Mouse (Mus musculus) liver, embryonic 13.5 days (tissue): ENCODE results near the gene Cela2a. TPM values are rescaled to one million over a fixed set of nuclear protein-coding genes. Genes with fewer than 3 reads are reported as not detected.

Experiments used
- ATAC-seq: fragments of 200-750 bp; cut with Nextera tagmentation; 2 replicates; pipeline ENCODE4 v1.8.0; 2017; ENCODE audit warnings: low read depth, mild to moderate bottlenecking, moderate number of reproducible peaks, moderate library complexity
- DNase-seq: peaks from one replicate; pipeline ENCODE4 v3.0.0; 2022
- H3K27ac ChIP-seq: fragments of 300-500 bp; sonication (generic); 2 replicates; pipeline ENCODE4 v1.5.1; 2015; ENCODE audit warnings: moderate library complexity, mild to moderate bottlenecking, inconsistent platforms
- H3K27me3 ChIP-seq: fragments of 300-500 bp; sonication (generic); 2 replicates; pipeline ENCODE4 v1.6.1; 2015; ENCODE audit warnings: mild to moderate bottlenecking, inconsistent platforms
- H3K36me3 ChIP-seq: fragments of 300-500 bp; sonication (generic); 2 replicates; pipeline ENCODE4 v1.6.1; 2015; ENCODE audit warnings: mild to moderate bottlenecking, inconsistent platforms
- H3K4me1 ChIP-seq: fragments of 300-500 bp; sonication (generic); replicated peaks from 2 replicates; pipeline ENCODE4 v1.6.1; 2015; ENCODE audit warnings: inconsistent platforms
- H3K4me2 ChIP-seq: fragments of 300-500 bp; sonication (generic); 2 replicates; pipeline ENCODE4 v1.6.1; 2015; ENCODE audit warnings: inconsistent platforms, mild to moderate bottlenecking, moderate library complexity
- H3K4me3 ChIP-seq: fragments of 300-500 bp; sonication (generic); replicated peaks from 2 replicates; pipeline ENCODE4 v1.5.1; 2015; ENCODE audit warnings: mild to moderate bottlenecking, inconsistent platforms
- H3K9ac ChIP-seq: fragments of 300-500 bp; sonication (generic); 2 replicates; pipeline ENCODE4 v1.6.1; 2015; ENCODE audit warnings: mild to moderate bottlenecking, inconsistent platforms
- H3K9me3 ChIP-seq: fragments of 300-500 bp; sonication (generic); replicated peaks from 2 replicates; pipeline ENCODE4 v1.6.1; 2016; ENCODE audit warnings: inconsistent platforms
- WGBS: fragments of 180-500 bp; shearing (Covaris S2); methylation state at CpG from one replicate; pipeline ENCODE4 v1.1.7; 2015; ENCODE audit not compliant: insufficient replicate concordance; 5-methylcytosine and 5-hydroxymethylcytosine counted together
- polyA plus RNA-seq: library from polyadenylated mRNA; unstranded; fragments of >200 nt; fragmentation: Nextera tagmentation; extraction: Ambion mirVana; gene quantifications from 2 replicates; pipeline ENCODE4 v1.2.1, GENCODE M21; 2015

Cela2a gene
- polyA plus RNA-seq, 1 experiment from 2014 or later: 0.18 TPM

DNA sequence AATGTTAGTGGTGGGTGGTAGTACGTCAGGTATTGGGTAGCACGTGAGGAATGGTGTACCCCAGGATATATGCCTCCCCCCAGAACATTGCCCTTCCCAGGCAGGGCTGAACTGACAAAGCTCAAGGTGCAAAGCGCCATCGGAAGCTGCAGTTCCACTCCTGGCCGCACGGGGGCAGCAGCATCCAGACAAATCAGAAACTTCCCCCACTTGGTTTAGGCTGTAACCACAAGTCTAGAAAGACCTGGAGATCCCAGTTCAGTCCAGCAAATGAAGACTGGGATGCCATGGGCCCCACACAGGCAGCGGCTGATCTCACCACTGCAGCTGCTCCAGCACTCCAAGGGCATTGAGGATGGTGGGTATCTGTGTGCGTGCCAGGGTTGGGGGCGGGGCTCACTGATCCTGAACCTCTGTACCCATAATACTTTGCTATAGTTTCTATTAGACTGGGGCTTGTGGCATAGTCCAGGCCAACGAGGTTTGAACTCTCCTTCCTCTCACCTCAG lies 31.5 kb upstream of the Cela2a start:
- peaks cover 2% of the 10 kb centered on the region; the same call in 1 of the 2 replicates for H3K4me1 ChIP-seq
- H3K27me3 ChIP-seq: no peaks in the 10 kb centered on the region
- peak; percentile 61 for DNase-seq
- H3K27ac ChIP-seq: no peak overlapping the region
- H3K4me3 ChIP-seq: no peak overlapping the region
- peak; percentile 55 for ATAC-seq
- no peak overlapping the region for H3K4me2 ChIP-seq
- H3K36me3 ChIP-seq: peaks cover 42% of the 10 kb centered on the region
- no peak overlapping the region for H3K9ac ChIP-seq
- H3K9me3 ChIP-seq: no peaks in the 10 kb centered on the region
- WGBS: 16% methylated on average over 10 of the region's 10 CpGs

DNA sequence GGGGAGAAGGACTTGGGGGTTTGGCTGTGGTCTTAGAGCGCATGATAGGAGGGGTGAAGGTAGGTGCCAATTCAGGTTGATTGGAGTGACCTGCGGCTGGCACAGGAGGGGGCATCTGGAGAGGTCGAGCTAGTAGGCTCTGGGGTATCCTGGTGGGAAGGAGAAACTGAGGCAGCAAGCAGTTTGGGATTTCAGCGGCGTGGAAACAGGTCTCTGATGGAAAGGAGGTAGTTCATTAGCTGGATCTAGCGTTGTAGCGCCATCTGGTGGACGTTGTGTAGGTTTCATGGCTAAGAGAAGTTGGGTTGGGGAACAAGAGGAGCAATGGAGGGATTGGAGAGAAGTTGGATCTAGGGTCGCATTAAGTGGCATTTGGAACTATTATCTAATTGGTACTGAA lies 27.5 kb upstream of the Cela2a start:
- ATAC-seq (no peak), DNase-seq (no peak)
- 56% methylated on average over 9 of the region's 9 CpGs for WGBS

DNA sequence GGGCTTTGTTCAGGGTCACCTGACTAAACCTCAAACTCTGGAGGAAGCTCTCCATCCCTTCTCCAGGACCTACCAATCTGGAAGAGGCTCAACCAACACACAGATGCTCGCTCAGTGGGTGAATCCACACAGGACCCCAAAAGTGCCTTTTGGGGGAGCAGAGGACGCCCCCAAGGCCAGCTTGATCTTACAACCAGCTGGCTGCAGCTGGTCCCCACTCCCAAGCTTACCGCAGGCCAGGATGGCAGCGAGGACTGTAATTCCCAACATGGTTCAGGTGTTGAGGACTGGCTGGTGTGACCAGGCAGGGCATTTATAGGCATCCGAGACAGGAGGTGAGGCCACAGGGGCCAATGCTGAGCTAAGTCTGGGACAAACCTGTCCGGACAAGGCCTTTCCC lies 20.0 kb upstream of the Cela2a start, which contains the start of gene Ctrc:
TSS of gene Ctrc (minus strand) at position 361 of the 400 bp plus-strand sequence.
- no peak within 1 kb of the TSS for H3K4me3 ChIP-seq
- WGBS: 64% methylated on average over 6 of the region's 6 CpGs
- H3K36me3 ChIP-seq: no peaks in the 10 kb centered on the region
- ATAC-seq: no peak
- H3K27me3 ChIP-seq: 0 out of 2 replicates have a peak, but pooled peaks cover 3% of the 10 kb centered on the region
- no peaks in the 10 kb centered on the region for H3K9me3 ChIP-seq
- DNase-seq: no peak
- no peak within 1 kb of the TSS for H3K4me2 ChIP-seq
- no peaks in the 10 kb centered on the region for H3K4me1 ChIP-seq
- H3K27ac ChIP-seq: no peak within 1 kb of the TSS
- H3K9ac ChIP-seq: no peak within 1 kb of the TSS

More for the DNA sequence above, 27.5 kb upstream of the Cela2a start:
- H3K4me2 ChIP-seq: no peak overlapping the region
- H3K9me3 ChIP-seq: no peaks in the 10 kb centered on the region
- H3K27me3 ChIP-seq: no peaks in the 10 kb centered on the region
- no peak overlapping the region for H3K9ac ChIP-seq
- no peak overlapping the region for H3K4me3 ChIP-seq
- H3K36me3 ChIP-seq: peaks cover 5% of the 10 kb centered on the region; the same call in 1 of the 2 replicates
- H3K4me1 ChIP-seq: 0 out of 2 replicates have a peak, but pooled peaks cover 2% of the 10 kb centered on the region
- no peak overlapping the region for H3K27ac ChIP-seq

DNA sequence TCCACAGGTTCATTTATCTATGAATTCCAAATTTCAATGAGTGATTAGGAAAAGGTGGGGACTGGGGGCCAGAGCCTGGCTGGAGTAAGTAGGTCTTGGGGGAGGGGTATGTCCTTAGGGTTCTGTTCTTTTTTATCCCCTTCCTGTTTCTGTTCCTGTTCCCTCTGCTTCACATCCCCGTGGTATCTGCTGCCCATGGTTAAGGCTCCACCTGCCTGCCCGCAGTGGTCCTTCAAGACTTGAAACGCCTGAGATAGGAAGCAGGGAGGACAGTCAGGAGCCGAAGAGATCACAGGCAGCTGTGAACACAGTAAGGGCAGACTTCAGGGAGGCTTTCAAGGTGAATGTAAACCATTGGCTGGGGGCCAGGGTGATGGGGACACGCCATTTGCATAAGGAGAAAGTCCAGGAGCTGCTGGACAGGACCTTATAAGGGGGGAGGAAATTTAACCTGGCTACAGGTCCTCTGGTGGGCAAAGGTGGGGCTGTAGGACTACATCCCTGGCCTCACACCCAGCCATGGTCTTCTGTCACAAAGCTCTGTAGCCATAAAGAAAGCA lies 8.7 kb upstream of the Cela2a start:
- 28% methylated on average over 5 of the region's 5 CpGs for WGBS
- Histone ChIP-seq H3K4me3 (no peak overlapping the region), H3K4me2 (no peak overlapping the region), H3K36me3 (no peaks in the 10 kb centered on the region), H3K27me3 (no peaks in the 10 kb centered on the region; the same call in 1 of the 2 replicates), H3K4me1 (no peaks in the 10 kb centered on the region), H3K27ac (no peak overlapping the region), H3K9me3 (no peaks in the 10 kb centered on the region), H3K9ac (no peak overlapping the region)
- no peak for DNase-seq
- ATAC-seq: no peak

- H3K4me2 ChIP-seq: no peak overlapping the region
- no peaks in the 10 kb centered on the region for H3K4me1 ChIP-seq
- DNase-seq (no peak), ATAC-seq (no peak)
- H3K4me3 ChIP-seq: no peak overlapping the region
- no peak overlapping the region for H3K9ac ChIP-seq
- no peaks in the 10 kb centered on the region for H3K36me3 ChIP-seq
- no peak overlapping the region for H3K27ac ChIP-seq
- no peaks in the 10 kb centered on the region for H3K9me3 ChIP-seq
- 26% methylated on average over 1 of the region's 1 CpGs for WGBS
- no peaks in the 10 kb centered on the region; the same call in 1 of the 2 replicates for H3K27me3 ChIP-seq
These were observed 8.0 kb upstream of the Cela2a start for GRCm38 (mm10) chr4:141833911-141834310.

- Histone ChIP-seq H3K9me3 (no peaks in the 10 kb centered on the region), H3K36me3 (no peaks in the 10 kb centered on the region), H3K4me3 (no peak overlapping the region), H3K4me2 (no peak overlapping the region), H3K27me3 (no peaks in the 10 kb centered on the region; the same call in 1 of the 2 replicates), H3K27ac (no peak overlapping the region), H3K4me1 (no peaks in the 10 kb centered on the region), H3K9ac (no peak overlapping the region)
- ATAC-seq (no peak), DNase-seq (no peak)
- 64% methylated on average over 7 of the region's 7 CpGs for WGBS
These were observed 5.4 kb upstream of the Cela2a start for GRCm38 (mm10) chr4:141831361-141831760.

- H3K4me2 ChIP-seq: no peak overlapping the region
- DNase-seq (no peak), ATAC-seq (no peak)
- H3K4me1 ChIP-seq: no peaks in the 10 kb centered on the region
- H3K9me3 ChIP-seq: no peaks in the 10 kb centered on the region
- no peak overlapping the region for H3K27ac ChIP-seq
- no peak overlapping the region for H3K4me3 ChIP-seq
- no peaks in the 10 kb centered on the region; the same call in 1 of the 2 replicates for H3K27me3 ChIP-seq
- no peak overlapping the region for H3K9ac ChIP-seq
- H3K36me3 ChIP-seq: no peaks in the 10 kb centered on the region
- WGBS: 62% methylated on average over 11 of the region's 11 CpGs
These were observed 4.4 kb upstream of the Cela2a start for GRCm38 (mm10) chr4:141830381-141830780.

DNA sequence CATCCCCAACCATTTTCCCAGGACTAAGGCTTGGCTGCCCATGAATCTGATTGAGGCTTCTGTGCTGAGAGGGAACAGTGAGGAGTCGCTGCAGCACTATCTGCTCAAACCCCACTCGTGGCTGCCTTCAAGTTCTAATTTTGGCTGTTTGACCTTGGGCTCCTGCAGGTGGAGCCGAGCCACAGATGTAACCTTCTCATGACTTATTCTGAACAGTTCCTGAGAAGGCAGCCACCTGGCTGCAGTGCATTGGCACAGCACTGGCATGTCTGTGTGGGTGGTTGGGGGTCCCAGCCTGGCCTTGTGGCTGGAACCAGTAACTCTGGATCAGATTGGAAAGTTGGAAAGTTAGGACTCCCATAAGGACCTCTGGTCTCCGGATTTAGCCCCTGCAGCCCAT lies 2.2 kb upstream of the Cela2a start:
- no peak for DNase-seq
- Histone ChIP-seq H3K27me3 (no peaks in the 10 kb centered on the region), H3K4me2 (no peak overlapping the region), H3K36me3 (no peaks in the 10 kb centered on the region), H3K9me3 (no peaks in the 10 kb centered on the region), H3K4me3 (no peak overlapping the region), H3K27ac (no peak overlapping the region), H3K4me1 (peaks cover 10% of the 10 kb centered on the region), H3K9ac (no peak overlapping the region)
- 45% methylated on average over 4 of the region's 4 CpGs for whole genome bisulfite sequencing
- no peak for ATAC-seq

GRCm38 (mm10) chr4:141827401-141827800 lies 1.4 kb upstream of the Cela2a start:
- ATAC-seq (no peak), DNase-seq (no peak)
- Histone ChIP-seq H3K36me3 (no peaks in the 10 kb centered on the region), H3K27me3 (no peaks in the 10 kb centered on the region), H3K4me3 (no peak overlapping the region), H3K4me2 (no peak overlapping the region), H3K27ac (no peak overlapping the region), H3K4me1 (peaks cover 18% of the 10 kb centered on the region), H3K9ac (no peak overlapping the region), H3K9me3 (no peaks in the 10 kb centered on the region)
- WGBS: 66% methylated on average over 2 of the region's 2 CpGs

DNA sequence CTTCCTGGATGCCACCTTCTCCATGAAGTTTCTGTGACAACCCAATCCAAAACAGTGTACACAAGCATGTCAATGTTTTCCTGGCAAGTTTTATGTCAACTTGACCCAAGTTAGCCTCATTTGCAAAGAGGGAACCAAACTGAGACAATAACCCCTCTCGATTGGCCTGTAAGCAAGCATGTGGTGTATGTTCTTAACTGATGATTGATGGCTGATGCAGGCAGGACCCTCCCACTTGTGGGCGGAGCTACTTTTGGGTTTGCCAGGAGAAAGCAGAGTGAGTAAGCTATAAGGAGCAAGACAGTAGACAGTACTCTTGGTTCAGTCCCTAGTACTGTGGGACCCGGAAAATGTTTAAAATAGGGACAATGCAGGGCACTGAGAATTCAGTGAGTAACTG lies 3.0 kb downstream of the Cela2a start:
- no peak overlapping the region for H3K9ac ChIP-seq
- peak; percentile 80 for ATAC-seq

GRCm38 (mm10) chr4:141822089-141822488 lies 3.9 kb downstream of the Cela2a start:
- Histone ChIP-seq H3K27ac (no peak overlapping the region), H3K27me3 (no peaks in the 10 kb centered on the region), H3K4me1 (peaks cover 18% of the 10 kb centered on the region), H3K9ac (no peak overlapping the region), H3K9me3 (no peaks in the 10 kb centered on the region), H3K4me3 (no peak overlapping the region), H3K36me3 (no peaks in the 10 kb centered on the region), H3K4me2 (no peak overlapping the region)
- DNase-seq (no peak), ATAC-seq (no peak)
- WGBS: 57% methylated on average over 10 of the region's 10 CpGs

More for the DNA sequence above, 3.0 kb downstream of the Cela2a start:
- Histone ChIP-seq H3K4me2 (no peak overlapping the region), H3K4me3 (no peak overlapping the region), H3K27ac (no peak overlapping the region), H3K4me1 (peaks cover 18% of the 10 kb centered on the region), H3K9me3 (no peaks in the 10 kb centered on the region), H3K27me3 (no peaks in the 10 kb centered on the region), H3K36me3 (no peaks in the 10 kb centered on the region)
- peak; percentile 69 for DNase-seq
- 32% methylated on average over 3 of the region's 3 CpGs for WGBS

- Histone ChIP-seq H3K4me2 (no peak overlapping the region), H3K4me3 (no peak overlapping the region), H3K9me3 (no peaks in the 10 kb centered on the region), H3K27me3 (no peaks in the 10 kb centered on the region), H3K36me3 (no peaks in the 10 kb centered on the region), H3K4me1 (peaks cover 18% of the 10 kb centered on the region), H3K27ac (no peak overlapping the region), H3K9ac (no peak overlapping the region)
- no peak for DNase-seq
- WGBS: 66% methylated on average over 3 of the region's 3 CpGs
- no peak for ATAC-seq
These were observed 4.8 kb downstream of the Cela2a start for GRCm38 (mm10) chr4:141821178-141821577.
